Mouse (Mus musculus): ENCODE data around the gene Xpnpep1. TPM values are rescaled to one million over a fixed set of nuclear protein-coding genes. Genes with fewer than 3 reads are reported as not detected.

The Xpnpep1 gene
- polyA plus RNA-seq, 1 experiment = not detected

DNA sequence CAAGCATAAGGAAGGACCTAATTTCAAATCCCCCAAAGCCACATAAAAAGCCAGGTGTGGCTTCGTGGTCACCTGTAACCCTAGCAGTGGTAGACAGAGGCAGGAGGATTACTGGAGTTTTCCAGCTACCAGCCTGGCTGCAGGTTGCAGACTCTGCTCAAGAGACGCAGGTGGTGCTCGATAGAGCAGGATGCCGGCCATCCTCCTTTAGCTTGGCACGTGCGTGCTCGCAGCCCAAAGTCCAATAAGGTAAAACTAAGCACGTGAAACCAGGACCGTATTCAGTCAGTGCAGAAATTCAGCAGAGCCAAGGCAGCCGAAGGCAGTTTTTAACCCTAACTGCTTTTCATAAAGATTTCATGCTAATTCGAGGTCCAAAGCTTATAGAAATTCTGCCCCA is 40.0 kb upstream of the Xpnpep1 start:
- TF ChIP-seq POLR2A (IDR thresholded peaks at IDR 0.05; ENCODE audit: insufficient read depth, low read depth, low read length) (no peak), CTCF (IDR thresholded peaks at IDR 0.05; ENCODE audit: insufficient read depth, low read depth, low read length) (no peak)
- WGBS = 93% methylated on average over 11 of the region's 11 CpGs
- Histone ChIP-seq H3K4me3 (ENCODE audit: insufficient read depth, low read depth, low read length) (no peak overlapping the region), H3K27ac (ENCODE audit: insufficient read depth, low read depth, low read length) (no peak overlapping the region), H3K4me1 (ENCODE audit: control insufficient read depth, insufficient read depth, low read length) (peaks cover 15% of the 10 kb centered on the region)

DNA sequence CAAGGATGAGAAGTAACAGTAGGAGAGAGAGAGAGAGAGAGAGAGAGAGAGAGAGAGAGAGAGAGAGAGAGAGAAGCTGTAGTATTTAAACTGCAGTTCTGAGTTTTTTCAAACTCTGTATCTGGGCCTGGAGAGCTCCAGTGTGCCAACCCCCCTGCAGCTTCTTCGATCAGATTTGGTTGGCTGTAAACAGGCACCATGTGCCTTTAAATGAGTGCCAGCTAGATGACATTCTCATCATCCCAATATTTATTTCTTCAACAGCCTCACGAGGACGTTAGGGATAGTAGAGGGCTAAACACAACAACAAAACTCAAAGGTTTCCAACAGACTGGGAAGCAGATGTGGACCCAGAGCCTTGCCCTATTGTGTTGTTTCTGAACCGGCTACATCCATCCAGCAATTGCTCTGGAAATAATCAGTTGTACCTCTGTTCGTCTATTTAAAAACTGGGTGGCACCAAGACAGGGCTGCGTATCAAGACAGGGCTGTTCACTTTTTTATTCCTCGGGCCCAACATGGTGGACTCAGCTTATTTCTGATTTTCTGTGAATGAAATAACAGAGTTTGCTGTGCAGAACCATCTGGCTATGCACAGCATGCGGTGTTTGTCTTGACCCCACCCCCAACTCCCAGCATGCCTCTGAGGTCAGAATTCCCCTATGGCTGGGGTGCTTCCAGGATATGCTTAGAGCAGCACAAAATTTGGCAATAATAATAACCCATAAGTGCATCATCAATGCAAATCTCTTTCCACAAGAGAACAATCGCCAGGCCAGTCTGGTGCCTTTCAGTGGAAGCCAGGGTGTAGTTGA is 38.5 kb upstream of the Xpnpep1 start:
- H3K27ac ChIP-seq (ENCODE audit: insufficient read depth, low read depth, low read length) = no peak overlapping the region
- 77% methylated on average over 9 of the region's 9 CpGs for WGBS

DNA sequence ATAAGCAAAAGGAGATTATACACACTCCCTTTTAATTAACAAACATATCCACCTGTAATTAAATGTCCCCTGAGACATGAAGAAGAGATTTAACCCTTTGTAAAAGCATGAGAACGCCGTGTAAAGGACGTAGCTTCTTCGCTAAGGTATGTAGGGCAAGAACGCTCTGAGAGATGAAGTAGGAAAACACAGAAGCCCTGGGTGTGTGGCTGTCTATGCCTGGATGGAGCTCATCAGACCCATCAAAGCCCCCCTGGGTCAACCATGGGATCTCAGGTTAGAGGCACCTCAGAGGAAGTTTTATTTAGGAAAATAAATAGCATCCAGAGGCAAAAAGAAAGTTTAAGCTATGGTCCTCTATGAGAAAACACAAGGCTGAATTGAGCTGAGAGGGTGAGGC is 37.3 kb upstream of the Xpnpep1 start:
- Histone ChIP-seq H3K4me1 (ENCODE audit: control insufficient read depth, insufficient read depth, low read length) (peaks cover 15% of the 10 kb centered on the region), H3K27ac (ENCODE audit: insufficient read depth, low read depth, low read length) (no peak overlapping the region), H3K4me3 (ENCODE audit: insufficient read depth, low read depth, low read length) (no peak overlapping the region)
- TF ChIP-seq POLR2A (IDR thresholded peaks at IDR 0.05; ENCODE audit: insufficient read depth, low read depth, low read length) (no peak), CTCF (IDR thresholded peaks at IDR 0.05; ENCODE audit: insufficient read depth, low read depth, low read length) (no peak)
- 93% methylated on average over 5 of the region's 5 CpGs for WGBS

More for the DNA sequence above, 38.5 kb upstream of the Xpnpep1 start:
- TF ChIP-seq POLR2A (IDR thresholded peaks at IDR 0.05; ENCODE audit: insufficient read depth, low read depth, low read length) (no peak), CTCF (IDR thresholded peaks at IDR 0.05; ENCODE audit: insufficient read depth, low read depth, low read length) (no peak)
- peaks cover 15% of the 10 kb centered on the region for H3K4me1 ChIP-seq (ENCODE audit: control insufficient read depth, insufficient read depth, low read length)
- no peak overlapping the region for H3K4me3 ChIP-seq (ENCODE audit: insufficient read depth, low read depth, low read length)

DNA sequence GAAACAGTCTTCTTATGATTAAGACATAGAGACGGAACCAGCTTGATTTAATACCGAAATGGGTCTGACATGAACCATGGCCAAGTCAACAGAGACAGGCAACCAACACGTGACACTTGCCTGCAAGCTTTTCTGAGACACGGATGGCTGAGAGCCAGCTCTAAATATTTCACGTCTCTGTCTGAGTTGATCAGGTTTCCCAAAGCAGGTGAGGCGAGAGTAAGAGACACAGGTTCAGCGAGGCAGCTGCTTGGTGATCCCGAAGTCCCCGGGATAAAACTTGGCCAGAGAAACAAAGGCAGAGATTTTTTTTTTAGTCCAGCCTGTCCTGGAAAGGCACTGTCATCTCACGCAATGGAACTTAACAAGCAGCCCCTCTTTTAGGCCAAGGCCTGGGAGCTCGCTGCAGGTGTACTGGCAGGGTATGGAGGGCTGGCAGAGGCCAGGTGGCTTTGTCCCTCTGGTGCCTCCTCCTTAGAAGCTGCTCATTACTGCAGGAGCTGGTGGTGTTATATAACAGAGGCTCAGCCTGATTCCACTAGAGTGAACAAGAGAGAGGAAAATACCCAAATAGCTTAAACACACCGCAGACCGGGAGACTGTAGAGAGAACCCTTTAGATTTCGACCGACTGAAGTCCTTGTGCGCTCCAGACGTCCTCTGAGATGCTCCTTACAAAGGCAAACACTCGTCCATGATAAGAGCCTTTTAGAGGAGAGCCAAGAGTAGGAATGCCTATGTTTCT is 36.4 kb upstream of the Xpnpep1 start:
- no peak overlapping the region for H3K27ac ChIP-seq (ENCODE audit: insufficient read depth, low read depth, low read length)
- H3K4me1 ChIP-seq (ENCODE audit: control insufficient read depth, insufficient read depth, low read length) = peaks cover 15% of the 10 kb centered on the region
- WGBS = 58% methylated on average over 18 of the region's 18 CpGs
- H3K4me3 ChIP-seq (ENCODE audit: insufficient read depth, low read depth, low read length) = no peak overlapping the region
- TF ChIP-seq POLR2A (IDR thresholded peaks at IDR 0.05; ENCODE audit: insufficient read depth, low read depth, low read length) = no peak
- no peak for TF ChIP-seq CTCF (IDR thresholded peaks at IDR 0.05; ENCODE audit: insufficient read depth, low read depth, low read length)

DNA sequence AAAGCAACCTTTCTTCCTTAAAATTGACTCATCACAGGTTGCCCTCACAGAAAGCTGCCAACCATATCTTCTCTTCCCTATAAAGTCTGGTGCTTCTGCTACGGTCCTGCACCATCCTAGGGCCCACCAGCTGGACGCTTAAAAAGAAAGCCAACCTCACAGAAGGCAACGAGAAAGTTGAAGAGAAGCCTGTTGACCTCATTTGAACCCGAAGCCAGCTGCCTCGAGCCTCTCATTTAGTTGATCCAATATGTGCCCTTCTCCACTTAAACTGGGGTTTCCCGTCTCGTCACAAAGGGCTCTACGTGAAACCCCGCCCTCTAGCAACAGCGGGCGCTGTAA is 35.9 kb upstream of the Xpnpep1 start:
- Histone ChIP-seq H3K4me1 (ENCODE audit: control insufficient read depth, insufficient read depth, low read length) (peaks cover 12% of the 10 kb centered on the region), H3K27ac (ENCODE audit: insufficient read depth, low read depth, low read length) (no peak overlapping the region), H3K4me3 (ENCODE audit: insufficient read depth, low read depth, low read length) (no peak overlapping the region)
- TF ChIP-seq CTCF (IDR thresholded peaks at IDR 0.05; ENCODE audit: insufficient read depth, low read depth, low read length) (no peak), POLR2A (IDR thresholded peaks at IDR 0.05; ENCODE audit: insufficient read depth, low read depth, low read length) (no peak)
- 87% methylated on average over 11 of the region's 11 CpGs for WGBS

DNA sequence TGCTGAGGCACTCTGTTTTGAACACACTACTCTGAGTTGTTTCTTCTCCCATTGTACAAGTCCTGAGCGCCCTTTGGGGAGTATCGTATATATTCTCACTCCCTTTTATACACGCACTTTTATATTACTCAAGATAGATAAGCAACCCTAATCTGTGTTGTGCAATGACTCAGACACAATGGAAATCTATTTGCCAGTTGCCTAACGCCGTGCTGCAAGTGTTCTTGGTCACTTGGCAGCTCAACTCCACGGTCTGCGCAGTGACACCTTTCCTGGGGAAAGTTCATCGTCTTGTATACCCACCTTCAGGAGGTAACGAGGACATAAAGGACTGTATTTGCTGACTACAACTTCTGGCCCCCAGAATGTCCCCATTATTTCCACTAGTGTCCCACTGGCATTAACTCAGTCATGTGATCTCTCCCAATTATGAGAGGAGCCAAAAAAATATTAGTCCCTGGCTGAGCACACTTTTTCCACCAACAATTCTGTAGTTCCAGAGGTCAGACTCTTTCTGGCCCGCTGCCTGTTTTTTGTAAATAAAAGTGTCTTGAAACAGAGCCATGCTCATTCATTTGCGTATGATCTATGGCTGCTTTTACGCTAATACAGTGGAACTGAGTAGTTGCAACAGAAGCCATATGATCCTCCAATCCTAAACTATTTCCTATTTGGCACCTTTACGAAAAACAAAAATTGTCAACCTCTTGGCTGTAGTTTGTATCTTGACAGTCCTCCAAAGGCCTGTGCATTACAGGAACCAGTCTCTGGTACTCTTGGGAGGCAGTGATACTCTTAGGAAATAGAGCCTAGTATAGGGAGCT is 35.1 kb upstream of the Xpnpep1 start:
- H3K27ac ChIP-seq (ENCODE audit: insufficient read depth, low read depth, low read length) = no peak overlapping the region
- H3K4me3 ChIP-seq (ENCODE audit: insufficient read depth, low read depth, low read length) = no peak overlapping the region
- TF ChIP-seq POLR2A (IDR thresholded peaks at IDR 0.05; ENCODE audit: insufficient read depth, low read depth, low read length) (no peak), CTCF (IDR thresholded peaks at IDR 0.05; ENCODE audit: insufficient read depth, low read depth, low read length) (no peak)
- WGBS = 94% methylated on average over 13 of the region's 13 CpGs
- peaks cover 11% of the 10 kb centered on the region for H3K4me1 ChIP-seq (ENCODE audit: control insufficient read depth, insufficient read depth, low read length)

DNA sequence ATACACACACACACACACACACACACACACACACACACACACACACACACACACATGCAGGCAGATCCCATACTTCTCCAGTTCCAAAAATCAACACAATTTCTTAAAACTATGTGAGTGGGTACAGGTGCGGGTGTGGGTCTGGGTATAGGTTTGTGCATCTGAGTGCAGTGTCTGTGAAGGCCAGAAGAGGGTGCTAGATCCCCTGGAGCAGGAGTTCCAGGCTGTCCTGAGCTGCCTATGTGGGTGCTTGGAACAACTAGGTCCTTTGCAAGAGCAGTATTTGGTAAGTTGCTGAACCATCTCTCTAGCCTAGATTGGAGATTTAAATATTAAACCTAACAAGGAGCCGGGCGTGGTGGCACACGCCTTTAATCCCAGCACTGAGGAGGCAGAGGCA is 33.5 kb upstream of the Xpnpep1 start:
- H3K4me3 ChIP-seq (ENCODE audit: insufficient read depth, low read depth, low read length) = no peak overlapping the region
- TF ChIP-seq POLR2A (IDR thresholded peaks at IDR 0.05; ENCODE audit: insufficient read depth, low read depth, low read length) (no peak), CTCF (IDR thresholded peaks at IDR 0.05; ENCODE audit: insufficient read depth, low read depth, low read length) (no peak)
- H3K27ac ChIP-seq (ENCODE audit: insufficient read depth, low read depth, low read length) = no peak overlapping the region
- WGBS = 97% methylated on average over 4 of the region's 4 CpGs
- peaks cover 11% of the 10 kb centered on the region for H3K4me1 ChIP-seq (ENCODE audit: control insufficient read depth, insufficient read depth, low read length)

DNA sequence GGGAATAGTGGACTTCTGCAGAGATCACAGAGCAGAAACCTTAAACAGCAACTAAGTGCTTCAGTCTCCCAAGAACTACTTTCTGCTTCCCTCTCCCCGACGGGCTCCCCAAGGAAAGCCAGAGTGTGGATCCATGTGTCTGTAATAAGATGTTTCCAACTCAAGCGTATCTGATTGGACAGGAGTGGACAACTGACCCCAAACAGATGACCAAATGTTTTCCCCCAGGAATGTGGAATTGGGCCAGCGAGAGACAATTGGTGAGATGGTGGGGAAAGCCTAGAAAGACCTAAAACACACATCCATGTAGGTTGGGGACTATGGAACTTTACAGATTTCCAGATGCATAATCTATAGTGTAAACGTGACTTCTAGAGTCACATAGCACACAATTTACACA is 32.4 kb upstream of the Xpnpep1 start:
- TF ChIP-seq CTCF (IDR thresholded peaks at IDR 0.05; ENCODE audit: insufficient read depth, low read depth, low read length) (no peak), POLR2A (IDR thresholded peaks at IDR 0.05; ENCODE audit: insufficient read depth, low read depth, low read length) (no peak)
- 84% methylated on average over 5 of the region's 5 CpGs for WGBS
- Histone ChIP-seq H3K27ac (ENCODE audit: insufficient read depth, low read depth, low read length) (no peak overlapping the region), H3K4me3 (ENCODE audit: insufficient read depth, low read depth, low read length) (no peak overlapping the region), H3K4me1 (ENCODE audit: control insufficient read depth, insufficient read depth, low read length) (peaks cover 11% of the 10 kb centered on the region)

Measured in olfactory bulb, adult 2 months (tissue).